Mouse (Mus musculus) kidney, postnatal 36 days (tissue): Measurements from ENCODE around the gene Frmd8.

Experiments
- DNase-seq, 2 experiments: peaks; one replicate each; pipeline ENCODE4 v3.0.0; 2021 to 2022; ENCODE audit warnings: mixed read lengths in 2 of 2

Gene Frmd8

DNA sequence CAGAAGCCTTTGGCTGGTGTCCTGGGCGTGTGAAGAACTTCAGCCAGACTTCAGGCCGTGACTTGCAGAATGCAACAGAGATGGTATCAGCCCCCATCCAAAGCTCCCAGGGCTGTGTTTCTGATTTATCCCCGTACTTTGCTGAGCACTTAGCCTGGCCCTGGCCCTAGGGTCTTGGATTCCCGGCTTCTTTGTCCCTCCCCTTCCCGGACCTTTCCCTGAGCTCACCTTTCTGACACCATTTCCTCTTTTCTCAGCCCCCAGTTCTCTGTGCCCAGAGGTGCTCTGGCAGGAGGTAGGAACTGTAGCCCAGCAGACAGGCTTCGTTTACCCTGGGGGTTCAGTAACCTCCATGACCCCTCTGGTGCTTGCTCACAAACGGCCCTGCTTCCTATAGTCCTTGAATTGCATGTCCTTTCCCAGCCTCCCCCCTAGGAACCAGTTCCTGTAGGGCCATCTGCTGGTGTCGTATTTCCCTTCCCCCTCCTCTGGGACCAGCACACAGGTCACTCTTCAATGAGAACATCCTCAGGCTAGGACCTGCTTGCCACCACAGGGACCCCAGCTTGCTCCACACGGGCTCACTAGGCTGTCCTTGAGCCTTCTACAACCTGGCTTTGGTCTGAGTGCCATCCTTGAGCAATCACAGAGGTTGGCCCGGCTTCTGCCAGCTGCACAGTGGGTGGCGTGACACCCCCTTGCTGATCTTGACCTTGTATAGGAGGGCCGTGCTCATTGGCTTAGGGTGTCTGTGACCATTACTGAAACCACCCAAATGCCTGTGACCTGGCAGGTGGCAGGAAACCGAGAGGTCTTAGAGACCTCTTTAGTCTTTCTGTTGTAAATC, 26.0 kb downstream of the Frmd8 start:
- peak; percentile 53 to 58 for DNase-seq

DNA sequence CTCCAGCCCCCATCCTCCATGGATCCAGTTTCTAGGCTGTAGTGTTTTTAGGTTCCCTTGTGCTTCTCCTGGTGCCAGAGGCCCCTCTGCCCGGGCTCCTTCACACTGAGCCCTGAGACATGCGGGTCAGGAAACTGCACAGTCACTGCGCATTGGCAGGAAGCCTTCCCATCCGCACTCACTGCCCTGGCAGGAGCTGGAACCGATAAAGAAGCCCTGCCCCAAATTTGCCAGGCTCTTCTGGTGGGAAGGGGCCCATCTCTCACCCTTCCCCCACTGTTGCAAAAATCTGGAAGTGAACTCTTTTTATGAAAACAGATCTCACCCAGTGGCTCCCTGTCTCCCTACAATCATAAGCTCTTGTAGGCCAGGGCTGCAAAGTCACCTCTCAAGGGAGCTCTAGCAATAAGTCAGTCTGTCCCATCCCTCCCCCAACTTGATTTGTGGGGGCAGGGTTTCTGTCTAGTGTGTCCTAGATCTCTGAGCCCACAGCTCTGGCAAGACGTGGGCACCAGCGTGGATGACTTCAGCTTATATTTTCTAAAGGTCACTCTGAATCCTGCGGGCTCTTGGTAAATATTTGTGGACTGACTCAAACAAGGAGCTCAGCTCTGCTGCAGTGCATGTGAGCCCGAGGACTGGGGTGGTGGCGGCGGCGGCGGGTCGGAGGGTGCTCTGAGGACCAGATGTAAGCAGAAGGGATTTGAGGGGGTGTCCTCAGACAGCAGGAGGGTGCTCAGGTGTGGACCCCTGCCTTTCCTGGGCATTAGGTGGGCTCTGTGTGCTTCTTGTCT, 26.8 kb downstream of the Frmd8 start:
- peak; percentile 86 for DNase-seq

DNA sequence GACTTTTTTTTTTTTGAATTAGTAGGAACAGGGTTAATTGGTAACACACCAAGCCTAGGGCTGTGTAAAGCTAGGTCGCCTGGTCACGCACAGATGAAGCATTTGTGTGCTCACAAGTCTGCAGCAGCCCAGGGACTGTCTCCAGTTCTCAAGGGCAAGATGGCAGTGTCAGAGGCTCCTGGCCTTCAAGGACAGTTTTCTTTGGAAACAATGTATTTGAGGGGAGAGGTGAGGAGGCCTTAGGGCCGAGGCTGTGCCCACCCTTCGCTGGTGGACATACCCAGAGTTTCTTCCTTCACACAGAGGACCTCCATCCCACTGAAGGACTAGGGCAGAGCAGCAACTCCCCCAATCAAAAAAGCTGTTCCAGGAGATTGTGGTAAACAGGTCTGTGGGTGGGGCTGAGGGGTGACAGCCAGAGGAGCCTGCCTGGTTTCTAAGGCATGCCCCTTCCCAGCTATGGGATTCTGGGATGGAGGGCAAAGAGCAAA, 27.7 kb downstream of the Frmd8 start:
- peak; percentile 59 to 70 for DNase-seq

DNA sequence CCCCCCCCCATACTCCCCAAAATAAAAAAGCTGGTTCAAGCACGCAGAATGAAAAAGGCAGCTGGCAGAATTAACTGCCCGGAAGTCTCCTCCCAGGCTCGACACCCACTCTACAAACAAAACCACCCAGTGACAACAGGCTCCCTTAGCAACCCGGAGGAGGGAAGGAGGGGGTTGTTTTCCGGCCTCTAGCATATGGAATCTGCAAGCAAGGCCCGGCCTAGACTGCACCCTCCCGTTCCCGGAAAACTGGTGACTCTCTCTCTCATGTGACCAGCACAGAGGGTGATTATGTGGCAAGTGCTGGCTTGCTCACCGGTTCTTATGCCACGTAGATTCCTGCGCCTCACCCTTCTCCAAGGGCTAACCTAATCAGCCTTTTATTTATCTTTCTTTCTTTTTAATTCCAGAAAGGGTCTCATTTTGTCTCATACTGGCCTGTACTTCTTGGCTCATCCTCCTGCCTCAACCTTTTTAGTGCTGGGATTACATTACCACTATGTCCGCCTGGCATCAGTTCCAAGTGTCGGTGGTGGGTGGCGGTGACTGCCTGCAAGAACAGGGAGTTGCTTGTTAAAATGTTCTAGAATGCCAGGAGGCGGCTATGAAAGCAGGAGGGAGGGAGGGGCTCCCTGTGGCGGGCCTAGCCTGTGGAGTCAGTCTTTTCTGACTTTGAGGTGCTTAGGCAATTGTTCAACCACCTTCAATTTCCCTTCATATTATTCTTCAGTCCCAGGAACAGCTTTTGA, 28.3 kb downstream of the Frmd8 start:
- DNase-seq: peak; percentile 84 to 94

DNA sequence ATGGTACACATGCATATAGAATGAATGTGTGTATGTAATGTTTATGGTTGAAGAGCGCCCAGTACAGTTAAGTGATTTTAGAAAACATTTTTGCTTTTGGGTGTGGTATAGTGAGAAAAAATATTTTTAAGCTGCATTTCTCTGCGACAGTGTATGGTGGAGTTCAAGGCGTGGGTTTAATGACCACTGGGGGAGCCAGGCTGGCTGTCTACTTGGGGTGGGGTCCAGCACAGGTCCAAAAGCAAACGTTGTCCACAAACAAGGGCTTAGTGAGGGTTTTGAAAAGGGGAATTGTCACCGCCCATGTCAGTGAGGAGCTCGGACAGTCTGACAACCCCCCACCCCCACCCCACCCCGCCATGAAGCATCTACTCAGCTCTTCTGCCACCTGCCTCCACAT, 28.9 kb downstream of the Frmd8 start:
- DNase-seq: peak in 1 of 2 experiments; percentile 32

DNA sequence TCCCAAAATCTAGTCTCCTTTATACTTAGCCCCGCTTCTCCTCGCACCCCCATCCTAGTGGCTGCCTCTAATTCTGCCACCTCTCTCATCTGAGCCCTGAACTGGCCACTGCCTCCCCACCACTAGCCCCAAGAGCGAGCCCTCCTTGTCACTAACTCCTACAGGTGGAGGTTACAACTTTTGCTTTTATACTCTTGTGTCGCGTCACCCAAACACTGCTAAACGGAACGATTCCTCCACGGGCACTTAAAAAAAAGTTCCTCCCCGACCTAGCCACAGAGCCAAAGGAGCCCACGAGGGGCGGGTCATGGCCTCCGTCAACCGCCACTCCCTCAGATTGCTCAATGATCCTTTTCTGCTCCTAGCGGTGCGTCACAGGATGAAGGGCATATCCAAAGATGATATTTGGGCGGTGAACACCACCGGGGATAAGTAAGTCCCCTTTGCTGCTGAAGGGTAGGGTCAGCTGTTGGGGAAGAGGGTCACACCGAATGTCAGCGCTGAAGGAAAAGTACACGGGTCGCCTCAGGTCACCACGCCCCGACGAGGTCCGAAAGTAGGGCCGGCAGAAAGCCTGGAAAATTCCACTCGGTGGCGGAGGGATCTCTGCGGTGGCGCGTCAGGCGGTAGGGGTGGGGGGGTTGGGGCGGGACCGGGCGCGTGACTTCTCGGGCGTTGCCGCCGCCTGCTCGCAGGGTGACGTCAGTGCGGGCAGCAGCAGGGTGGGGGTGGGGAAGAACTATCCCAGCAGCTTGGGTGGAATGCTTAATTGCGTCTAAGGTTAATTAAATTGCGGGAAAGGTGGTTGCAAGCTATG, 29.5 kb downstream of the Frmd8 start:
- DNase-seq: peak; percentile 97

DNA sequence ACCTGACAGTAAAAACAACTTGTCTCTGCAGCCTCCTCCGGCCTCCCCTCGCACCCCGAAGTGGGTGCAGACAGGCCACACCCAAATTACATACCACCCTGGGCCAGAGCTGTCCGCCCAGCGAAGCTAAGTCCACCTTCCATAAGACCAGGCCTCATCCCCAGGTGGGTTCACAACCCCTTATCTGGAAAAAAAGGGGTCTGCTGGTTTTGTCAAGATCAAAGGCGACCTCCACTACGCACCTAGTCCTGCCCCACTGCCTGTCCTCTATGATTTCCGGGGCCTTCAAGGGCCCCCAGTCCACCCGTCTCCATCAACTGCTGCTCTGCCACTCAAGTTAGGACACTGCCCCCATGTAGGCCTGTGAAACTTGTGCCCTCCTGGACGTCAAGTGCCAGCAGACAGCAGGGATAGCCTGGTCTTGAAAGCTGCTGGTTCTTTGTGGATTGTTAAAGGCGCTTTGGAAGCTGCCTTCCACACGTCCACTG, 30.2 kb downstream of the Frmd8 start:
- peak; percentile 17 to 39 for DNase-seq

DNA sequence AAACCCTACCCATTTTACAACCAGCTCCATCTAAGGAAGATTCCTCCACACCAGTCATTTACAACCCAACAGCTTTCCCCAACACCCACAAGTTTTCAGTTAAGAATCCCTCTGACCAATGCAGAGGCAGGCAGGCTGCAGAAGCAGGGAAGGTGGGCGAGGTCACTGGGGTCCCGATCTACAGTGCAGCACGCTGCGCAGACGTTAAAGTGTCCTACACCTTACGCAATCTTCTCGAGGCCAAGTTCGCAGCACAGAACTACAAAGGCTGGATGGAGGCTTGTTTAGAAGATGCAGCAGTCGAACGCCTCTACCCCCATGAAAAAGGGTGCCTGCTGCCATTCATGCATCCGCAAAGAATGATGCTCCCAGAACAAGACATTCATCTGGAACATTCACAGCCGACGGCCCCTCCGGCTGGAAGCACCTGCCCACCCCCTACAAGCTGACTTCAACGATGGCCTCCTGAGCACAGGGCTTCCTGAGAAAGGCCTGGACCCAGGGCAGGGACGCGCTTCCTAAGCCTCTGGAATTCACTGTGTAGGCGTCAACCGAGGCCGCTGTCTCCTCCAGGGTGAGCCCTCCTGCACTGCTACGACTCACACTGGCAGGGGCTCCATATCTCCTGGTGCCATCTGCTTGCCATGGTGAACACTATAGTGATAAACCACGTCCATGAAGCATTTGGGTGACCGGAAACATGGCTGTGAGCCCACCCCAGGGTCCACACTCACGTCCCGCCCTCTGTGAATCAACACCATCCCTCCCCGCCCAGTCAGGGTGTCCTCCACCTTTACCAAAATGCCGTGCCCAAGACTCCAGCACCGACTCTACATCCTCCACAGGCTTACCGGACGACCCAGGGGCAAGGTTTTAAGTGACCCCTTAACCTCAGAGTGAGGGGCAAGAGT, 31.0 kb downstream of the Frmd8 start:
- peak; percentile 25 to 50 for DNase-seq

DNA sequence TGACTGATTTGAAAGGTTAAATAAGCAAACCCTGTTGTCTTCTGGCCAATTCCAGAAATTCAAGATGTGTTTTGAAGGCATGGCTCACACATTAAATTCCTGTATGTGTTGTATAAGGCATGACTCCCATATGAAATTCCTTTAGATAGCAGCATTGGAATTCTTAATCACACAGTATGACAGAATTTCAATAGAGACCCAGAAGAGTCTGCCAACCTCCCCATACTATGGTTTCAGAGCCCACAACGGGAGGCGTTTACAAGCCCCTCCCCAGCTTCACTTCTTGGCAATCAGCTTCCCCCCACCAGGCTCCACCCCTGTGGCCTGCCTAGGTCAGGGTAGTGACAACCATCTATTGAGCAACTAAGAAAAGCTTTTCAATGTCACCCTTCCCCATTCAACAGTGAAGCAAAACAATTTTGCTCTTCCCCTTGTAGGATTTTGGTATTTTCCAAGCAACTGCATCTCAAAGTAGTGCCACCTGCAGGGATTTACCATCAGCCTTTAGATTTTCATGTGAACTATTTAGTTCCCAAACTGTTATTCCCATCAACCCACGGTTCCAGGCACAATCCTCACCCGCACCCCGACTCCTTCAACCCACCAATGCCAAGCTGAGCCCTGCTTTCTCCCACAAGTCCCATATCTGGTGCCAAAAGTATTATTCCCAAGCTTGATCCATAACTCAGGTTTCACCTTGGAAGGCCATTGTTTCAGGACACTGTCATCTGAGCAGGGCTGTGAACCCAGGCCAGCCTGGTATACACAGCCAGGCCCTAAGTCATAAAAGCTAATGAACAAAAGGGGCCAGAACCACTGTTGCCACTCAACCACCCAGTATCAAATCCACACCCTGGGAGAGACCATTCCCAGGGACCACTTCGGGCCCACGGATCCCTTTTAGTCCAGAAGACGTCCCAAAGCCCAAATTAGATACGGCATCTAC, 32.0 kb downstream of the Frmd8 start:
- DNase-seq: peak; percentile 66 to 69

DNA sequence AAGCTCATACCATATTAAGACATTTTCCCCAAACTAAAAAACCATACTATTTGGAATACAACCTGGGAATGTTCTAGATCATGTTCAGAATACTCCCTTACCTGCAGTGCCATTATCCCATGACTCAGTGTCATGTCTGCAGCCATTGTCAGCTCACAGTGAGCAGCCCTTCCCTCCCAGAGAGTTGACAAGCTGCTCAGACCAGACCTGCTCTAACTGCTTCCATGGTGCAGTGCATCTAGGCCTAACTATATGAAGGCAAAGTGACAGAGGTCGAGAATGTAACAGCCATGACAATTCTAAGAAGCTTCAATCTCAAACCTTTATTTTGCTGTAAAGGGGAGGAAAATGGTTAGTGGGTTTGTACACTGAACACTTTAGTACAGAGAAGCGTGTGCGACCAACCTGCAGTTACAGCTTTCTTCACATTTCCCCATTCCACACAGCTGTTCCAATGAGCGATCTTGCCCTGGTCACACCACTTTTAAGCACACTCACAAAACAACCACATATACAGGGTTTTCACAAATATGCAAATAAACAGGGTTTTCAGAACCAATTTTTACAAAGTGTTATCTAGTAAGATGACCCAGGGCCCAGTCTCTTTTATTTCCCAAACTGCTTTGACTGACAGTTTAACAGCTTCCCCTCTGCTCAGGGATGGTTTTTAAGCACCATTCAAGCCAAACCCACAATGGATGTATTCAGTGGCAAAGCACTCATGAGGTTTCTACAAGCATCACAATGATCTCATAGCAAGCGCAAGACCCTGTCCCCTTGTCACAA, 32.9 kb downstream of the Frmd8 start:
- DNase-seq: peak; percentile 29 to 42

DNA sequence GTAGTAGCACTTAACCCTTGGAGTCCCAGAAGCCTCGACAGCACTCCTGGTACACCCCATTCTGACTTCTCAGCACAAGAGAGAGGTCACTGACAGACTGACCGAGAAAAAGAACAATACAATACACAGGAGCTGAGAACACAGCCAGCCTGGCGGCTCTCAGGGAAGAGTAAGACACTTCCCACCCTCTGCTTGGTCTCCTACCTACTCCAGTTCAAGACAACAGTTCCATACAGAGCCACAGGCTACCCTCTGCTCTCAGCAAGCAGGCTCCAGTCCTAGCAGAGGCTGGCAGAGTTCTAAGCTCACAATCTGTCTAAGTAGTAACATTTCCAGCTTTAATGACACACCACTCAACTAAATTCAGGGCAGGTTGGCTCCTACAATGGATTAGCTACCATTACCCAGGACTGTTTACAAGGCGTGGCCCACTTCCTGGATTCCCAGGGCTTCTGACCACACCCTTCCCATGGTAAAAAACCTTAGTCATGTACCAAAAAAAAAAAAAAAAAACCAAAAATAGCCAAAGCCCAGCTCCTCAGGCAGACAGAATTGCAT, 33.6 kb downstream of the Frmd8 start:
- peak; percentile 61 to 71 for DNase-seq

DNA sequence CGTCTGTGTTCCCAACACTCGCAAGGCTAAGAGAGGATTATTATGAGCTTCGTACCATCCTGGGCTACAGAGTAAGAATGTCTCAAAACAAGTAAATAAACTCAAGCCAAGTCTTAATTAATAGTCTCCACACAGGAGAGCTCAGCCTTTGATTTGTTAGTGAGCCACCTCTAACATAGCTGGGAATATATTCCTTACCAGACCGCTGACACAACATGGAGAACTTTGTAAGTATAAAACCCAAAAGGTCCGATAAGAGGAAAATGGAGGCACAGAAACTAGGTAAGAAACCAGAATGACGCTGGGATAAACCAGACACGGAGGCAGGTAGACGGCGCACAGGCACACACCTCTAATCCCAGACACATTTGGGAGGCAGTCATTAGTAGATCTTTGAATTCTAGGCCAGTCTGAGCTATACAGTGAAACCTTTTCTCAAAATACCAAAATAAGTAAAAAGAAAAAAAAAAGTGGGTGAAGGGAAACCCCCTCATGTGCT, 34.1 kb downstream of the Frmd8 start:
- no peak for DNase-seq

DNA sequence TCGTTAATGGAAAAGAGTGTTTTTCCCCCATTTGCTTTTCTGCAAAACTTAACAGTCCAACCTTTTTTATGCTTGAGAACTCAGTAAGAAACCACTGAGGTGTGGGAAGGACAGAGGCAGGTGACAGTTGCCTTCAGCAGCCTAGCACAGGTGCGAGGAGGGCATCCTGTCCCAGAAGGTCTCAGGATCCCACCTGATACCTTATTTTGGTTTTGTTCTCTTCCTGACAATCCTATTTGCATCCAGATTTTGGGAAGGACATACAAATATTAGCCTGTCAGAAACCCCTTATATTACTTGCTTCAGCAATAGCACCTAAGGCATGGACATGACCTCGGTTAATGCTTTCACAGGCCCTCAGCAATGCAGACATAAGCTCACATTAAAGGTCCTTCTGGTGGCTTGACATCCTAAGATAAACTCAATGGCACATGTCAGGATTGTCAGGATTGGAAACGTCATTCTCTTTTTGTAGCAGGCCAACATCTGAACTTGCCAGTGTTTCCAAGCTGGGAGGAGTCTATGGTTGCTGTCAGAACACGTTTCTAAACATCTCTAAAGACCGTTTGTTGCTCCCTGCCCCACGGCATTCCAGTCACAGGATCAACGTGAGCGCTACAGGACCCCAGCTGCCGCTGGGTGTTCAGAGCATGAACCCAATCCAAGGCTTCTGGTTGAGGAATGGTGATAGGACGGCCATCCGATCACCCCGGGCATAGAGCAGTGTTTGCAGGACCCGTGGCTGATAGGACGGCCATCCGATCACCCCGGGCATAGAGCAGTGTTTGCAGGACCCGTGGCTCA, 34.8 kb downstream of the Frmd8 start:
- peak; percentile 52 to 60 for DNase-seq

DNA sequence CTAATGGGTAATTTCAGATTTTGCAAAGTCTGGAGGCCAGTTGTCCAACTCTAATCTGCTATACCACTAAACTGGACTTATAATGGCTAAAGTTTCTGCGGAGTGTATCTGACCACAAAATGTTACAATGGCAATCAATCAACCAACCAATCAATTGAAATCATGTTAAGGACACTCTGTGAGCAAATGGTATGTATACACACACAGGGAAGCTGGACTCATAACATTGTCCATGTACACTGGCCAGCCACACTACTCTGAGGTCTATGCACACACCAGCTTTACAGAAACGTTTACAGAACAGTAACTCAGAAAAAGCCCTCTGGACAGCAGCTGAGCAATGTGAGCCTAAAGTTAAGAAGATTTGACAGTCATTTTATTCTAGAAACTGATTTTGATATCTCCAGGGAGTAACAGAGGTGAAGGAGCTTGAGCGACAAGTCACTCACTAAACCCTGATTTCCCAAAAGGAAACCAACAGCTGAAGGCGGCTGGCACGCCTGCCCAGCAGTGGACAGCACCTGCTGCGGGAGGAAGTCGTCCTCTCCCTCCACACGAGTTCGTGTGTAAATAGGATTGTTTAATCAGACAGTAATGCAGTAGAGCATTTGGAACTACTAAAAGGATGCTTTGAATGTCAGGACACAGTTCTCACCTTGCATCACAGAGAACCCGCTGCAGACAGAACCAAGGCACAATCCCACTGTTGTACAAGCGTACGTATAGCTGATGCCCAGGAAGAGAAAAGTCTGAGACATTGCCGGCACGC, 35.6 kb downstream of the Frmd8 start:
- peak; percentile 35 to 52 for DNase-seq

DNA sequence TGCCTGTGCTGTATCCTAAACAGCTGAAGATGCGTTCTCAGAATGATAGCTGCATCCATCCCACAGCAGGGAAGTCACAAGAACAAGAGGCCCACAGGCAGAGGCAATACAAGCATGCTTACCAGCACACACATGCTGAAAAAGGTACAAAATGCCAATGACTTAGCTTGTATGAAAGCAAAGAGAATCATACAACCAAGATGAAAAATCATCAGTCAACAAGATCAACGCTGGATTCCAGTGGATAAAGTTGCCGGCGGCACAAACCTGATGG, 36.2 kb downstream of the Frmd8 start:
- peak in 1 of 2 experiments; percentile 26 for DNase-seq

DNA sequence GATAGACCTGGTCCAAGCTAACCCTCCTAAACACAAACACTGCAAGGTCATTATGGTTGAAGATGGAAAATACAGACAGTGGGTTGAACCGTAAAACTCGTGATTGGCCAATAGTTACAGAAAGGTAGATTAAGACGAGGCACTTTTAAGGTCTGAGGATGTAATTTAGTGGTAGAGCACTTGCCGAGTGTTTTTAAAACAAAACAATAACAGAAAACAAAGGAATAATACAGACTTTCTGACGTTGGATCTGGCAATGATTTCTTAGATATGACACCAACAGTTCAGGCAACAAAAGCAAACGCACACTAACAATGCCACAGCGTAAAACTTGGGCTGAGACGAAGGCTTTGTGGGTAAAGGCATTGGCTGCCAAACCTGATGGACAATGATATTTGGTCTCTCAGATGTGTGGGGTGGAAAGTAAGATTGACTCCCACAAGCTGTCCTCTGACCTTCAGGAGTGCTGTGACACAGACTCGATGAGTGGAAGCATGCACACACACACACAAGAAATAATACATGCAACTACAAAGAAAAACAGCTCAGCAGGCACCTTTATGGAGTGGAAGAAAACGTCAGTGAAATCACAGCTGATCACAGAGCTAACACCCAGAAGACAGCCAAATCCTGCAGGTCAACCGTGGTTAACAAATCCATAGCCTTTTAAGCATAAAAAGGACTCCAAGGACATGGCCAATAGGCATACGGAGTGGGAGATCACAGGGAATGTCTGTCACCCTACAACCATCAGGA, 36.8 kb downstream of the Frmd8 start:
- DNase-seq: peak in 1 of 2 experiments; percentile 34
